Mouse (Mus musculus) thymus, adult 2 months (tissue): ENCODE measurements at regions not wholly inside any gene's neighbourhood (a gene's known extent, or its start where the extent isn't known, plus 50 kb on each side); places are given as distances from the start of the nearest gene placed in this dataset.

Source experiments
- CTCF ChIP-seq: fragments of 200-500 bp; IDR thresholded peaks from 2 replicates; pipeline ENCODE4 v1.5.1; 2012; ENCODE audit warnings: mild to moderate bottlenecking, control low read depth, low read length, moderate library complexity, borderline replicate concordance; ENCODE audit not compliant: control insufficient read depth, poor library complexity, insufficient read depth; ENCODE audit errors: extremely low read depth
- POLR2A ChIP-seq: fragments of 200-500 bp; IDR thresholded peaks from 2 replicates; pipeline ENCODE4 v1.6.1; 2012; ENCODE audit warnings: mild to moderate bottlenecking, low read length, control low read depth, moderate library complexity; ENCODE audit not compliant: control insufficient read depth, poor library complexity, insufficient read depth; ENCODE audit errors: extremely low read depth

GRCm38 (mm10) chr1:128740616-128741015, 148.5 kb upstream of the Cxcr4 start:
- TF ChIP-seq POLR2A (no peak), CTCF (no peak)
